Mouse (Mus musculus) midbrain, embryonic 15.5 days (tissue): ENCODE measurements at regions not wholly inside any gene's neighbourhood (a gene's known extent, or its start where the extent isn't known, plus 50 kb on each side); places are given as distances from the start of the nearest gene placed in this dataset.

Source experiments
- ATAC-seq: fragments of 200-750 bp; cut with Nextera tagmentation; replicated peaks from 2 replicates; pipeline ENCODE4 v1.8.0; 2017; ENCODE audit warnings: moderate TSS enrichment
- H3K27ac ChIP-seq: fragments of 300-500 bp; sonication (generic); 2 replicates; pipeline ENCODE4 v1.5.1; 2015; ENCODE audit warnings: mild to moderate bottlenecking, inconsistent platforms
- H3K27me3 ChIP-seq: fragments of 300-500 bp; sonication (generic); replicated peaks from 2 replicates; pipeline ENCODE4 v1.6.1; 2015; ENCODE audit warnings: inconsistent platforms
- H3K36me3 ChIP-seq: fragments of 300-500 bp; sonication (generic); replicated peaks from 2 replicates; pipeline ENCODE4 v1.6.1; 2015; ENCODE audit warnings: inconsistent platforms
- H3K4me1 ChIP-seq: fragments of 300-500 bp; sonication (generic); 2 replicates; pipeline ENCODE4 v1.6.1; 2015; ENCODE audit warnings: inconsistent platforms
- H3K4me2 ChIP-seq: fragments of 300-500 bp; sonication (generic); 2 replicates; pipeline ENCODE4 v1.6.1; 2015; ENCODE audit warnings: inconsistent platforms, mild to moderate bottlenecking, moderate library complexity
- H3K4me3 ChIP-seq: fragments of 300-500 bp; sonication (generic); 2 replicates; pipeline ENCODE4 v1.5.1; 2015; ENCODE audit warnings: mild to moderate bottlenecking, inconsistent platforms
- H3K9ac ChIP-seq: fragments of 300-500 bp; sonication (generic); 2 replicates; pipeline ENCODE4 v1.6.1; 2015; ENCODE audit warnings: mild to moderate bottlenecking, inconsistent platforms
- H3K9me3 ChIP-seq: fragments of 300-500 bp; sonication (generic); 2 replicates; pipeline ENCODE4 v1.6.1; 2016; ENCODE audit warnings: inconsistent platforms
- WGBS: fragments of 180-500 bp; shearing (Covaris S2); methylation state at CpG from one replicate; pipeline ENCODE4 v1.1.7; 2015; ENCODE audit warnings: mixed read lengths; 5-methylcytosine and 5-hydroxymethylcytosine counted together

DNA sequence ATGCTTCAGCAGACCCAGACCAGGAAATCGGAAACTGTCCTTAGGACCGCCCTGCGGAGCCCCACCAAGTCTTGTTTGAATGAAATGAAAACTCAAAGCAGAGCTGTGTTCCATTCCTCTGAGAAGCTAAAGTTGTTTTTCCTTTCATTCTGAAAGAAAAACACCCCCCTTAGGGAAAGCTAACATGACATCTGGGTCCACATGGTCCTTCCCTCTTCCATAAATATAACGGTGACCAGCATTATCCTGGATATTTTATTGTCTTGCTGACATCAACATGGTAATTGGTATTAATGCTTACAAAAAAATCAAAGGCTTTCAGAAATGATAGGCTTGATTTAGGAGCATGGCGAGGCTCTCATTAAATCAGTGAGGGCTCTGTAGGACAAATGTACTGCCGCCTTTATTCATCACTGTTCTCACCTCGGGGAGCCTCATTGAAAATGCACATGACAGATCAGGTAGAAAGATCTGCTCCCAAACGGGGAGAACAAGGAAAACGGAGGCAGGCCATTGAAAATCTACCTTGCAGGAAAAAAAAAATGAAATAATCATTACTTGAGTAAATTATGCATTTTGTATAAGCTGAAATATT, 381.0 kb upstream of the Klf12 start:
- no peaks in the 10 kb centered on the region for H3K36me3 ChIP-seq
- peak; percentile 60; the same call in 1 of the 2 replicates for ATAC-seq
- 0 out of 2 replicates have a peak, but pooled peaks cover 4% of the 10 kb centered on the region for H3K4me1 ChIP-seq
- no peaks in the 10 kb centered on the region for H3K27me3 ChIP-seq
- H3K27ac ChIP-seq: no peak overlapping the region
- H3K9me3 ChIP-seq: no peaks in the 10 kb centered on the region
- no peak overlapping the region for H3K9ac ChIP-seq
- H3K4me3 ChIP-seq: no peak overlapping the region
- H3K4me2 ChIP-seq: no peak overlapping the region
- 18% methylated on average over 9 of the region's 9 CpGs for WGBS

DNA sequence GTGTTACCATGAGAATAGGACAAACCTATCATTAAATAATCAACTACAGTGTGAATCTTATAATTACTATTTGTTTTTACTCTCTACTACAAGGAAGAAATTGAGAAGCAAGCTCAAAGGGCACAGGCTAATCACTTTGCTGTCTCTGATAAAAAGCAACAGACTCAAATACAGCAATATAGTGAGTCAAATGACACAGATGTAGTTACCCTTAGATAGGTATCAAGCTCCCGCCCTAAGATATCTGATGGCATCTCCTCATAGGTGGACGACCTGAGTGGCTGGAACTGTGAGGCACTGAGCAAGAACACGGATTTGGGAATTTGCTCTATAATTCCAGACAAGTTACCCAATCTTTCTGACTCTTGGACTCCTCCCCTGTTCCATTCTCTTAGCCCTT, 379.7 kb upstream of the Klf12 start:
- Histone ChIP-seq H3K4me3 (no peak overlapping the region), H3K9me3 (no peaks in the 10 kb centered on the region), H3K27me3 (no peaks in the 10 kb centered on the region), H3K4me2 (no peak overlapping the region), H3K4me1 (0 out of 2 replicates have a peak, but pooled peaks cover 4% of the 10 kb centered on the region), H3K27ac (no peak overlapping the region), H3K36me3 (no peaks in the 10 kb centered on the region), H3K9ac (no peak overlapping the region)
- ATAC-seq: no peak
- 78% methylated on average over 3 of the region's 3 CpGs for WGBS

DNA sequence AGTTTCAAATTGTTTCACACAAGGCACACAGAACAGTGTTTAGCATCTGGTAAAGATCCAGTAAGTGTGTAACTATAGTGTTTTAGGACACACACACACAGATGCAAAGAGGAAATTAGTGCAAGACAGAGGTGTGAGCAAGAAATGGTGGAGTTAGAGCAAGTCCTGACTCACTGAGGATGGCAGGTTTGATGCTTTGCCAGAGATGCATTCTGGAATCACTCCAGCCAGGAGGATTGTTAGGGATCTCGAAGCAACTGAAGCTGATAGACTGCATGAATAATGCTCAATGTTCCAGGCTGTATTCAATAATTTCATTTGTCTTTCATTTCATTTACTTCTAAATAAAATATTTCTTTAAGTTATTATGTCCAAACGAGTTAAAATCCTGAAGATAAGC, 357.6 kb upstream of the Klf12 start:
- Histone ChIP-seq H3K4me2 (no peak overlapping the region), H3K27me3 (no peaks in the 10 kb centered on the region), H3K9me3 (no peaks in the 10 kb centered on the region), H3K4me1 (no peaks in the 10 kb centered on the region), H3K36me3 (no peaks in the 10 kb centered on the region), H3K9ac (no peak overlapping the region), H3K27ac (no peak overlapping the region), H3K4me3 (no peak overlapping the region)
- ATAC-seq: no peak
- 73% methylated on average over 2 of the region's 2 CpGs for WGBS

DNA sequence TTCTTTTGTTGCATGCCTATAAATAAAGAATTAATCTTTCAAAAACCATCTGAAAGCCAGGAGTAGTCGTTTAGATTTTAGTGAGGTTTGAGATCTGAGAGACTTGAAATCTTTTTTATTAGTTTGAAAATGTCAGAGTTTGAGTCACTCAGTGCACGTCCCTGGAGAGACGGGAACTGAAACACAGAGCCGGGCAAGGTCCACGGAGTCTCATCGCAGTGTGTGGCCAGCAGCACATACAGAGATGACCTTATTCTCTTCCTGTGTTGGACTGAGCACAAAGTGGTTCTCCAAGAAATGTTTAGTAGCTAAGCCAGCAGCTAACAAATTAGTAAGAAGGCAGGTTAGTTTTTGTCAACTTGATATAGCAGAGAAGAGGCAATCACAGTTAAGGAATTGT, 350.0 kb upstream of the Klf12 start:
- no peak overlapping the region for H3K27ac ChIP-seq
- H3K4me2 ChIP-seq: no peak overlapping the region
- H3K36me3 ChIP-seq: no peaks in the 10 kb centered on the region
- no peaks in the 10 kb centered on the region for H3K27me3 ChIP-seq
- H3K4me3 ChIP-seq: no peak overlapping the region
- WGBS: 40% methylated on average over 6 of the region's 6 CpGs
- no peak overlapping the region for H3K9ac ChIP-seq
- ATAC-seq: no peak
- H3K9me3 ChIP-seq: no peaks in the 10 kb centered on the region
- H3K4me1 ChIP-seq: no peaks in the 10 kb centered on the region

DNA sequence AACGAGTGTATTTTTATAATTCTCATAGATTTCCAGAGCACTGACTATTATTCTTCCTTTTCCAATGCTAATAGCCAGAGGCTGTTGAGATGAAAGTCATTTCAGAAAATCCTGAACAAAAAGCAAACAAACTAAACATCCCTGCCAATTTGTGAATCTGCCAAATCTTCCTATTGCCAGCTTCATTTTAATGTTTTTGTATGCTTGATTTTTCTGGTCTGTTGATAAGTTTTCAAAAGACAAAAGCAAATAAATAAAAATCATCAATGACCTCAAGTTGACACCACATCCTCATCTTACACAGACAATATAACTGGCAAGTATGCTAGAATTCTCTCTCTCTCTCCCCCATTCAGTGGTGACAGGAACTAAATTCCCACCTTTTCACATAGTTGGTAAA, 347.2 kb upstream of the Klf12 start:
- Histone ChIP-seq H3K4me1 (no peaks in the 10 kb centered on the region), H3K4me3 (no peak overlapping the region), H3K4me2 (no peak overlapping the region), H3K36me3 (no peaks in the 10 kb centered on the region), H3K27ac (no peak overlapping the region), H3K9ac (no peak overlapping the region), H3K27me3 (no peaks in the 10 kb centered on the region), H3K9me3 (no peaks in the 10 kb centered on the region)
- WGBS: 43% methylated on average over 1 of the region's 1 CpGs
- no peak for ATAC-seq

DNA sequence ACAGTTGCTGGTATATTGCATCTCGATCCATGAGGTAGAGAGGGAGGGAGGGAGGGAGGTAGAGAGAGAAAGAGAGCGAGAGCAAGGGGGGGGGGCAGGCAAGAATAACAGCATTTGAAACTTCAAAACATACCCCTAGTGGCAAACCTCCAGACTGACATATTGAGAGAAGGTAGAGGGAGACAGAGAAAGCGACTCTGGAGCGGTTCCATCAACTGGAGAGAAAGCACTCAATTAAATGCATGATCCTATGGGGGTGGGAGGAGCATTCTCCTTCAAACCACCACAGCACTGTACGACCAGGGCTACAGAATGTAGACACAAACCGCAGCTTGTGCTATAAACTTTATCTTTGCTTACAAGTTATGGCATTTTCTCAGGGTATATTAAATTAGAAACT, 345.7 kb upstream of the Klf12 start:
- no peaks in the 10 kb centered on the region for H3K9me3 ChIP-seq
- H3K36me3 ChIP-seq: no peaks in the 10 kb centered on the region
- H3K4me3 ChIP-seq: no peak overlapping the region
- no peaks in the 10 kb centered on the region for H3K4me1 ChIP-seq
- ATAC-seq: no peak
- no peak overlapping the region for H3K9ac ChIP-seq
- no peaks in the 10 kb centered on the region for H3K27me3 ChIP-seq
- 64% methylated on average over 6 of the region's 6 CpGs for WGBS
- H3K27ac ChIP-seq: no peak overlapping the region
- no peak overlapping the region for H3K4me2 ChIP-seq

DNA sequence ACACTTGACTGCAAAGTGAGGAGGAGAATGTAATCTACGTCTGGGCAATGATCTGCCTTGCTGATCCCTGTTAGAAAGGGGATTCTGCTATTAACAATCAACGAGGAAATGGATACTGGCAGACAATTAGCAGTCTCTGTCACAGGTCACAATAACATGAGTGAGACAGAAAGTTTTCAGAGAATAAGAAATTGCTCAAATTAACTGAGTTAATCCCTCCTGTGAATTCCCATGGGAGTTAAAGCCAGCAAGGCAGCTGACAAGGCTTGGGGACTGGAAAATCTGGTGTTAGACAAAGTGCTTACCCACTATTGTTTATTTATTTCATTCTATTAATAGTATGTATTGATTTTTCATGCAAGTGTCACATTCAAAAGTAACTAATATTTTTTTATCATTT, 343.0 kb upstream of the Klf12 start:
- Histone ChIP-seq H3K9me3 (no peaks in the 10 kb centered on the region), H3K27me3 (no peaks in the 10 kb centered on the region), H3K36me3 (no peaks in the 10 kb centered on the region), H3K4me3 (no peak overlapping the region), H3K4me1 (no peaks in the 10 kb centered on the region), H3K4me2 (no peak overlapping the region), H3K9ac (no peak overlapping the region), H3K27ac (no peak overlapping the region)
- 16% methylated on average over 2 of the region's 2 CpGs for WGBS
- no peak for ATAC-seq

DNA sequence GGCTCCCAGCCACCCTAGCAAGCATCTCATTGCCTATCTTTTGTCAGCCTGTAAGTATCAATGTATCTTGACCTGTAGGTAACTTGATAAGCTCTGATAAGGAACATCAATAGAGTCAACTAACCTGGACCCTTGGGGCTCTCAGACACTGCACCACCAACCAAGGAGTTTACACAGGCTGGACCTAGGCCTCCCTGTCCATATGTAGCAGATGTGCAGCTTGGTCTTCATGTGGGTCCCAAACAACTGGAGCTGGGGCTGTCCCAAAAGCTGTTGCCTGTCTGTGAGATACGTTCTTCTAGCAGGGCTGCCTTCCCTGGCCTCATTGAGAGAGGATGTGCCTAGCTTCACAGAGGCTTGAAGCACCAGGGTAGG, 335.2 kb upstream of the Klf12 start:
- WGBS: 62% methylated on average over 1 of the region's 1 CpGs
- ATAC-seq: peak; percentile 45; the same call in 1 of the 2 replicates
- H3K27me3 ChIP-seq: no peaks in the 10 kb centered on the region
- H3K4me2 ChIP-seq: no peak overlapping the region
- peaks cover 7% of the 10 kb centered on the region; the same call in 1 of the 2 replicates for H3K4me1 ChIP-seq
- H3K9me3 ChIP-seq: no peaks in the 10 kb centered on the region
- H3K9ac ChIP-seq: no peak overlapping the region
- no peak overlapping the region for H3K4me3 ChIP-seq
- H3K36me3 ChIP-seq: no peaks in the 10 kb centered on the region
- no peak overlapping the region for H3K27ac ChIP-seq

DNA sequence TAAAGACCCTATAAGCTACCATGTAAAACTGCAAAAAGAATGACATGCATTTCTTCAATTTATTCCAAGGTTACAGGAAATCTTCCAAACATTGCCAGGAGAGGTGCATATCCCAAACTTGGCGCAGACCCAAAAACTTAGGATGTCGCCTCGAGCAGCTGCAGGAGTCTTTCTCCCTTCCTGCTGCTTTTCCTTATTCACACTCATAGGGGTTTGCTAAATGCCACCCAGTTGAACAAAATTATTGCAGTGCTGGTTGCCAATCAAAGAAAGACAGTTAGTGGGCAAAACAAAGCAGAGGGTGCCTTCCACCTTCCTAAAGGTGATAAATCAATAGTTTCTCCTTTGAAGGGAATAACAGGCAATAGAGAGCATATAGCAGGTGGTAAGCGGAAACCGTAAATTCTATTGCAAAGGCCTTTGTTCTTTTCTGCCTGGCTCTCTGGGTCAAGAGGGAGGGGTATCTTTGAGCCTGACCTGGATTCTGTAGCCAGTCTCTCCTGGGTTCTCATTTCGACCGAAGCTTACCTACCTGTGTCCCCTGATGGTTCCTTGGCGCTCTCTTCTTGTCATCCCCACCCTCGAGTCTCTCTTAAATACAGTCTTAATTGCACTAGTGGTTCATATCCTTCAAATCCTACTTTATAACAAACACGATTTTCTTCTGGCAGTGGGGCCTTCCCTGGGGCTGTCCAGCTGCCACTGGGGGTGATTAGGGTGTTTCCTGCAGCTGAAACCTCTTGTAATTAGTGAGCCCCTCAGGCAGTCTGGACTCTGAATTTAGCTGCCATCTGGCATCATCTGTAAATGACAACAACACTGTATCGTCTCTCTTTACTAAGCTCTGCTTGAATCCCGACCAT, 334.5 kb upstream of the Klf12 start:
- no peak overlapping the region for H3K4me2 ChIP-seq
- no peaks in the 10 kb centered on the region for H3K36me3 ChIP-seq
- H3K27ac ChIP-seq: peak overlapping the region; percentile 6; the same call in 1 of the 2 replicates
- no peaks in the 10 kb centered on the region for H3K27me3 ChIP-seq
- peaks cover 7% of the 10 kb centered on the region; the same call in 1 of the 2 replicates for H3K4me1 ChIP-seq
- H3K9me3 ChIP-seq: no peaks in the 10 kb centered on the region
- H3K9ac ChIP-seq: no peak overlapping the region
- no peak overlapping the region for H3K4me3 ChIP-seq
- WGBS: 42% methylated on average over 12 of the region's 12 CpGs
- peak; percentile 67; the same call in 1 of the 2 replicates for ATAC-seq

DNA sequence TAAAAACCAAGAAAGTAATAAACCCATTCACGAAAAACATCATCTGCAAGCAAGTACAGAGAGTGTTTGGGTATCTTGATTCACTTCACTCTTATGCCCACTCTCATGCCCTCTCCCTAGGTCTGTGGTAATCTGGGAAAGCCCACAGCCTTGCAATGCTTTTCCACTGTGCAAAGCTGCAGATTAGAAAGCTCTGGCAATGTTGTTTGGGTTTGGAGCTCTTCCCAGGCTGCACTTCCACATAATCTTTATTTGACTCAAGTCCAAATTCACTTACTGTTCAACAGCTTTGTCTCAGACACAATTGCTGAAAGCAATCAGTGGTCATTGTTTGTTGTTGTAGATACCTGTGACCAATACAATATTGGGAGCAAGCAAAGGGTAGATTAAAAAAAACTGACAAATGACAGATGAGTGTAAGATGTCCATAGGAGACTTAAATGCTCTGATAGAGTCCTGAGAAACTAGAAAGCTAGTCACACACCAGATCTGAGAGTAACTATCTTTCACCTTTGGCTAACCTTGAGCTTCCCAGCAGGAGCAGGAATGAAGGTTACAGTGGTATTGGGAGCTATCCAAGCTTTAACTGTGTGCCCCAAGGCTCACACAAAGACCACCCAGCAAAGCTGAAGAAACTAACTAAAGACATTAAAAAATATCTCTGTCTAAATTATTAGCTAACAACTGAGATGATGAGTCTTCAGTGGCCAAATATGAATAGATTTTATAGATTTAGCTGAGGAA, 325.7 kb upstream of the Klf12 start:
- Histone ChIP-seq H3K9ac (no peak overlapping the region), H3K27ac (no peak overlapping the region), H3K36me3 (no peaks in the 10 kb centered on the region), H3K27me3 (no peaks in the 10 kb centered on the region), H3K9me3 (no peaks in the 10 kb centered on the region), H3K4me1 (no peaks in the 10 kb centered on the region), H3K4me2 (no peak overlapping the region), H3K4me3 (no peak overlapping the region)
- 100% methylated on average over 1 of the region's 1 CpGs for WGBS
- no peak for ATAC-seq

DNA sequence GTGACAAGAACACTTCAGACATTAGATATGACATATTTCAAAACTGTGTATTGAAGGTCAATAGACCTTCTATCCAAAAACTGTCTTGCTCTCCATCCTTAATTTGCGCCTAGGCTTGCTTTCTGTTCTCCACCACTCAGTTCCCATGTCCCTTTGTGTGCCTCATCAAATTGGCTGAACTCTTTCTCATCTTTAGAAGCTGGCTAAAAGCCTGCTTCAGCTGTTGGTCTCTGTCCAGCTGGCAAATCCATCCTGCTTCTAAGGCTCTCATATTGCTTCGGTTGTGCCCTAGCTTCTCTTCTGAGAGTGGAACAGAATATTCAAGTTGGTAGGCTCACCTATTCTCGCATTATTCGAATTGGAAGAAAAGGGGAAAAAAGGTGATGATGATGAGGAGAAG, 322.6 kb upstream of the Klf12 start:
- Histone ChIP-seq H3K27me3 (no peaks in the 10 kb centered on the region), H3K27ac (no peak overlapping the region), H3K4me2 (no peak overlapping the region), H3K9ac (no peak overlapping the region), H3K4me3 (no peak overlapping the region), H3K36me3 (no peaks in the 10 kb centered on the region), H3K4me1 (no peaks in the 10 kb centered on the region), H3K9me3 (no peaks in the 10 kb centered on the region)
- no peak for ATAC-seq
- WGBS: 84% methylated on average over 4 of the region's 4 CpGs

DNA sequence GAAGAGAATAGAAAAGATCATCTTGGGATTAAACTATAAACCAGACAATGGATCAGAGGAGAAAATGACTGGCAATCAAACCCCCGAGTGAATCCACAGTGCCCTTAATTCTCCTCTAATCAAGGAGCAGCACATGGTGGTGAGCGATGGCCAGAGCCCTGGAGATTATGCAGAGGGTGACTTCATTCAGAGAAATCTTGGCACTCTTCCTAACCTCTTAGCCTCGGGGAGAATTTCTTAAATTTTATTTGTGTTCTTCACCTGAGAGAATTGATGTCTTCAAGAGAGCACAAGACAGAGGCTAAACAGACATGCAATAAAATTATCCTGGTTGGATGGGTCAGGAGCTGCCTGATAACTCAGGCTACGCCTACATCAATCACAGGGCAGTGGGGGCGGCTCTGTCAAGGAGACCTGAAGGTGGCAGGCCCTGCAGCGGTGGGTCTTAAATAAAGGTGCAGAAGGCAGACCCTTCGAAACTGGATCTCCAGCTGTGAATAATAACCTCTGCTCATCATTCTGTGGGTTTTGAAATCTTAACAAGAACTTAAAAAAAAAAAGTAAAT, 316.5 kb upstream of the Klf12 start:
- ATAC-seq: peak; percentile 80; the same call in 1 of the 2 replicates
- 31% methylated on average over 7 of the region's 7 CpGs for WGBS
- no peaks in the 10 kb centered on the region for H3K36me3 ChIP-seq
- H3K27me3 ChIP-seq: no peaks in the 10 kb centered on the region
- no peak overlapping the region for H3K9ac ChIP-seq
- H3K9me3 ChIP-seq: no peaks in the 10 kb centered on the region
- H3K27ac ChIP-seq: 0 out of 2 replicates have a peak overlapping the region, but pooled peaks have one; percentile 10
- H3K4me1 ChIP-seq: peaks cover 7% of the 10 kb centered on the region
- H3K4me3 ChIP-seq: no peak overlapping the region
- no peak overlapping the region for H3K4me2 ChIP-seq
